Mouse (Mus musculus): ENCODE data around the gene Tex21. TPM values are rescaled to one million over a fixed set of nuclear protein-coding genes. Genes with fewer than 3 reads are reported as not detected.
A peak's percentile ranks its signal among the peaks of the same experiment; 100 is the strongest.
"Not testable (repeated sequence)": the region's sequence is repeated elsewhere in the genome, so short reads cannot be mapped to it uniquely, and the experiment has no call there.

The Tex21 gene
- total RNA-seq, 2 experiments from 2014 or later = not detected

GRCm38 (mm10) chr12:76256114-76256843, 9.7 kb upstream of the Tex21 start:
- DNase-seq = peak; percentile 18

- peak; percentile 23 for DNase-seq
These were observed 8.9 kb upstream of the Tex21 start for GRCm38 (mm10) chr12:76255499-76255875.

GRCm38 (mm10) chr12:76254725-76255498, 8.4 kb upstream of the Tex21 start, which contains the start of gene Mthfd1:
Gene Mthfd1, plus strand, starts transcription at chr12:76255298.
- peak; percentile 93 for DNase-seq

GRCm38 (mm10) chr12:76253991-76254390, 7.4 kb upstream of the Tex21 start:
- DNase-seq = no peak

GRCm38 (mm10) chr12:76253591-76253990, 7.0 kb upstream of the Tex21 start:
- no peak for DNase-seq

- no peak for DNase-seq
These were observed 6.5 kb upstream of the Tex21 start for GRCm38 (mm10) chr12:76253090-76253489.

GRCm38 (mm10) chr12:76244981-76245380, 1.6 kb downstream of the Tex21 start:
- no peak for DNase-seq

GRCm38 (mm10) chr12:76241833-76242232, 4.7 kb downstream of the Tex21 start:
- DNase-seq = no peak

GRCm38 (mm10) chr12:76241084-76241483, 5.5 kb downstream of the Tex21 start:
- DNase-seq = no peak

- no peak for DNase-seq
These were observed 5.9 kb downstream of the Tex21 start for GRCm38 (mm10) chr12:76240670-76241069.

- DNase-seq = no peak
These were observed 6.5 kb downstream of the Tex21 start for GRCm38 (mm10) chr12:76239839-76240571.

GRCm38 (mm10) chr12:76239145-76239838, 7.3 kb downstream of the Tex21 start:
- DNase-seq = no peak

GRCm38 (mm10) chr12:76235253-76235652, 11.3 kb downstream of the Tex21 start:
- no peak for DNase-seq

GRCm38 (mm10) chr12:76230644-76231043, 15.9 kb downstream of the Tex21 start:
- DNase-seq = no peak

- not testable (repeated sequence) for DNase-seq
These were observed 24.4 kb downstream of the Tex21 start for GRCm38 (mm10) chr12:76222104-76222503.

GRCm38 (mm10) chr12:76216716-76217115, 29.8 kb downstream of the Tex21 start:
- DNase-seq = no peak

GRCm38 (mm10) chr12:76215121-76215520, 31.4 kb downstream of the Tex21 start:
- no peak for DNase-seq

- DNase-seq = no peak
These were observed 37.0 kb downstream of the Tex21 start for GRCm38 (mm10) chr12:76209429-76209974.

GRCm38 (mm10) chr12:76200326-76200725, 46.2 kb downstream of the Tex21 start:
- DNase-seq = no peak

GRCm38 (mm10) chr12:76197071-76197470, 49.5 kb downstream of the Tex21 start:
- DNase-seq = no peak

- peak; percentile 81 for DNase-seq
These were observed 49.9 kb downstream of the Tex21 start for GRCm38 (mm10) chr12:76196709-76197054.
